Mouse (Mus musculus) intestine, postnatal 0 days (tissue): ENCODE measurements around the gene Plekho1. TPM values are rescaled to one million over a fixed set of nuclear protein-coding genes. Genes with fewer than 3 reads are reported as not detected.
A peak's percentile ranks its signal among the peaks of the same experiment; 100 is the strongest.

Experiments
- ATAC-seq: fragments of 200-750 bp; cut with Nextera tagmentation; 2 replicates; pipeline ENCODE4 v1.8.0; 2017; ENCODE audit warnings: mild to moderate bottlenecking, moderate TSS enrichment, moderate library complexity
- H3K27ac ChIP-seq: fragments of 300-500 bp; sonication (generic); 2 replicates; pipeline ENCODE4 v1.5.1; 2014; ENCODE audit warnings: mild to moderate bottlenecking, low read depth, low read length, moderate library complexity
- H3K27me3 ChIP-seq: fragments of 300-500 bp; sonication (generic); replicated peaks from 2 replicates; pipeline ENCODE4 v1.6.1; 2014; ENCODE audit warnings: low read length, mixed read lengths; ENCODE audit not compliant: control insufficient read depth, insufficient read depth
- H3K36me3 ChIP-seq: fragments of 300-500 bp; sonication (generic); 2 replicates; pipeline ENCODE4 v1.6.1; 2014; ENCODE audit warnings: mild to moderate bottlenecking, moderate library complexity; ENCODE audit not compliant: control insufficient read depth, insufficient read depth
- H3K4me1 ChIP-seq: fragments of 300-500 bp; sonication (generic); replicated peaks from 2 replicates; pipeline ENCODE4 v1.6.1; 2014; ENCODE audit warnings: antibody characterized with exemption, low read length, mixed read lengths; ENCODE audit not compliant: control insufficient read depth, insufficient read depth
- H3K4me2 ChIP-seq: fragments of 300-500 bp; sonication (generic); replicated peaks from 2 replicates; pipeline ENCODE4 v1.6.1; 2014; ENCODE audit warnings: low read depth, mild to moderate bottlenecking, moderate library complexity
- H3K4me3 ChIP-seq: fragments of 300-500 bp; sonication (generic); 2 replicates; pipeline ENCODE4 v1.5.1; 2014; ENCODE audit warnings: low read depth, low read length
- H3K9ac ChIP-seq: fragments of 300-500 bp; sonication (generic); 2 replicates; pipeline ENCODE4 v1.6.1; 2014; ENCODE audit warnings: mild to moderate bottlenecking, low read depth, low read length
- H3K9me3 ChIP-seq: fragments of 300-500 bp; sonication (generic); 2 replicates; pipeline ENCODE4 v1.6.1; 2016; ENCODE audit warnings: mixed run types; ENCODE audit not compliant: control insufficient read depth
- CTCF ChIP-seq: sonication (generic); IDR thresholded peaks from 2 replicates; pipeline ENCODE4 v1.5.1; 2016; ENCODE audit warnings: low read depth, mild to moderate bottlenecking, control low read depth, antibody characterized with exemption, moderate library complexity
- WGBS: fragments of 180-500 bp; shearing (Covaris S2); extraction: QIAGEN DNeasy Blood & Tissue Kit; methylation state at CpG from one replicate; pipeline ENCODE4 v1.1.7; 2014; 5-methylcytosine and 5-hydroxymethylcytosine counted together
- polyA plus RNA-seq: library from polyadenylated mRNA; unstranded; fragments of >200 nt; fragmentation: Nextera tagmentation; extraction: Ambion mirVana; gene quantifications from 2 replicates; pipeline ENCODE4 v1.2.1, GENCODE M21; 2015

Gene Plekho1
- polyA plus RNA-seq, 1 experiment from 2014 or later, result 18.9 TPM

DNA sequence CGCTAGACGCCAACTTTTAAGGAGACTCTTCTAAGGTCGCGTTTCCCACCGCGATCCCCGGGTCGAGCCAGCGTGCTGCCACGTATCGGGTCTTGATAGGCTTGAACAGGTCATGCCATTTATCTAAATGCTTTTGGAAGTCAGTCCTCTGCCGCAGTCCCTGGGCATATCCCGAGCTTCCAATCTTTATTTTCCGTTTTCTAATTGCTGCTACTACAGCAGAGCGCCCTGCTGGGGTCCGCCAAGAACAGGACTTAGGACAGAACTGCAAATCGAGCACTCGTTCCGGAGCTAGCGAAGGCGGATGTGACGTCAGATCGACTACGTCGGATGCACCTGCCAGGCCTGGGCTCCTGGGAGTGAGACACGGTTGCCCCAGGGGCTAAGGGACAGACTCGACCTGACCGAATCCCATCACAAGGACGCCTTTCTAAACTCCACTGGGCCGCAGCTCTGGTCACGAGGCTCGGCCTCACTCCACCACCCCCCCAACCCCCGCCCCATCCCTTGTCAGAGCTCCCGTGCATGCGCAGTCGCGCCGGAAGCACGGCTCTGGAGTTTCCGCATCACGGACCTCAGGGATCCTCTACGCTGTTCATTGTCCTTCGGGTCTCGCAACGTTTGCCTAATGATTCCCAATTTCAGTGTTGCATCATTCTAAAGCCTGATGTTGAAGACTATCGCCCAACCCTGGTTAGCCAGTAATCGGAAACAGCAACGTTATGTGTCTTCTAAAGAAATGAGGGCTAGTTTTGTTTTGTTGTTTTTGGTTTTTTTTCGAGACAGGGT lies 44.8 kb downstream of the Plekho1 start:
- Histone ChIP-seq H3K9ac (peak overlapping the region; percentile 54), H3K9me3 (no peaks in the 10 kb centered on the region), H3K4me2 (peak overlapping the region; percentile 69), H3K36me3 (peaks cover 5% of the 10 kb centered on the region), H3K4me3 (peak overlapping the region; percentile 49), H3K27me3 (no peaks in the 10 kb centered on the region), H3K4me1 (no peaks in the 10 kb centered on the region), H3K27ac (peak overlapping the region; percentile 91)
- no peak for TF ChIP-seq CTCF
- peak; percentile 94 for ATAC-seq
- under 1% methylated on average over 49 of the region's 49 CpGs for WGBS

DNA sequence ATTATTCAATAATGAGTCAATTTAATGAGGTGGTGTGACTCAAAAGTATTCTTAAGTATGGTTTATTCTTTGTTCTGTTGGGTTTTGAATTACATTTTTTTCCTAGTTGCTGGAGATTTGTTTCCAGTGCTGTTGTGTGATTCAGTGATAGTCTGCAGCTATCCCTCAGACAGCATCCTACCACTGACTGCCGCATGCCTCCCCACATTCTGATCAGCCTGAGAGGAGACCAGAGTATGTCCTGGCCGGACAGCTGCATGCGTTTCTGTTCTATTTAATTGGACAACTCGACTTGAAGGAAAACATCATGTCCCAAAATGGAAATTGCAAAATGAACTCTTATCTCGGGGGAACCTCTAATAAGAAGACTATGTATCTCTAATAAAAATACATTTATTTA lies 47.5 kb downstream of the Plekho1 start:
- Histone ChIP-seq H3K4me1 (no peaks in the 10 kb centered on the region), H3K27ac (no peak overlapping the region), H3K9me3 (no peaks in the 10 kb centered on the region), H3K9ac (no peak overlapping the region), H3K4me2 (no peak overlapping the region), H3K36me3 (peaks cover 22% of the 10 kb centered on the region), H3K4me3 (no peak overlapping the region), H3K27me3 (no peaks in the 10 kb centered on the region)
- TF ChIP-seq CTCF, result no peak
- ATAC-seq, result no peak
- WGBS, result 91% methylated on average over 5 of the region's 5 CpGs

- no peaks in the 10 kb centered on the region for H3K4me1 ChIP-seq
- no peak overlapping the region for H3K9ac ChIP-seq
- no peaks in the 10 kb centered on the region for H3K9me3 ChIP-seq
- H3K4me2 ChIP-seq, result no peak overlapping the region
- no peak for ATAC-seq
- 89% methylated on average over 14 of the region's 14 CpGs for WGBS
- H3K27me3 ChIP-seq, result no peaks in the 10 kb centered on the region
- no peak for TF ChIP-seq CTCF
- no peak overlapping the region for H3K27ac ChIP-seq
- peaks cover 38% of the 10 kb centered on the region for H3K36me3 ChIP-seq
- no peak overlapping the region for H3K4me3 ChIP-seq
These were observed 50.0 kb downstream of the Plekho1 start for GRCm38 (mm10) chr3:95945731-95946240.

GRCm38 (mm10) chr3:95944742-95945141 lies 51.1 kb downstream of the Plekho1 start:
- no peaks in the 10 kb centered on the region for H3K27me3 ChIP-seq
- TF ChIP-seq CTCF, result no peak
- WGBS, result 83% methylated on average over 8 of the region's 8 CpGs
- peaks cover 49% of the 10 kb centered on the region for H3K36me3 ChIP-seq
- H3K4me1 ChIP-seq, result no peaks in the 10 kb centered on the region
- no peak for ATAC-seq
- no peak overlapping the region for H3K4me3 ChIP-seq
- H3K4me2 ChIP-seq, result no peak overlapping the region
- H3K9me3 ChIP-seq, result no peaks in the 10 kb centered on the region
- H3K9ac ChIP-seq, result no peak overlapping the region
- H3K27ac ChIP-seq, result no peak overlapping the region

GRCm38 (mm10) chr3:95943226-95943625 lies 52.6 kb downstream of the Plekho1 start:
- Histone ChIP-seq H3K27ac (no peak overlapping the region), H3K4me1 (no peaks in the 10 kb centered on the region), H3K4me2 (no peak overlapping the region), H3K4me3 (no peak overlapping the region), H3K27me3 (no peaks in the 10 kb centered on the region), H3K9ac (no peak overlapping the region), H3K9me3 (no peaks in the 10 kb centered on the region), H3K36me3 (peaks cover 64% of the 10 kb centered on the region)
- TF ChIP-seq CTCF, result no peak
- 95% methylated on average over 7 of the region's 7 CpGs for WGBS
- ATAC-seq, result no peak

GRCm38 (mm10) chr3:95942749-95943148 lies 53.1 kb downstream of the Plekho1 start:
- Histone ChIP-seq H3K27me3 (no peaks in the 10 kb centered on the region), H3K9me3 (no peaks in the 10 kb centered on the region), H3K27ac (no peak overlapping the region), H3K4me1 (no peaks in the 10 kb centered on the region), H3K4me2 (no peak overlapping the region), H3K4me3 (no peak overlapping the region), H3K36me3 (peaks cover 69% of the 10 kb centered on the region), H3K9ac (no peak overlapping the region)
- no peak for ATAC-seq
- 79% methylated on average over 6 of the region's 6 CpGs for WGBS
- no peak for TF ChIP-seq CTCF
